Mouse (Mus musculus) large intestine, adult 2 months (tissue): ENCODE results near the gene Gm7324. TPM values are rescaled to one million over a fixed set of nuclear protein-coding genes. Genes with fewer than 3 reads are reported as not detected.
"Not testable (repeated sequence)": the region's sequence is repeated elsewhere in the genome, so short reads cannot be mapped to it uniquely, and the experiment has no call there.

Experiments used
- DNase-seq: peaks from one replicate; pipeline ENCODE4 v3.0.0-alpha.2; 2012; ENCODE audit warnings: low read depth, low spot score
- WGBS: fragments of 180-500 bp; shearing (Covaris S2); methylation state at CpG from one replicate; pipeline ENCODE4 v1.1.7; 2018; 5-methylcytosine and 5-hydroxymethylcytosine counted together
- polyA plus RNA-seq: library from polyadenylated mRNA; depleted of rRNA; stranded (reverse); fragments of >200 nt; gene quantifications from 2 replicates; pipeline ENCODE4 v1.2.3, GENCODE M21; 2012; rRNA removed

The Gm7324 gene
- 0.21 TPM in 1 of 2 replicates, not detected in the other for polyA plus RNA-seq

GRCm38 (mm10) chr14:43697621-43698020, at the start of gene Gm7324:
Gene Gm7324 (plus strand): TSS chr14:43697828.
- DNase-seq, result not testable (repeated sequence)
- WGBS, result 86% methylated on average over 4 of the region's 4 CpGs

GRCm38 (mm10) chr14:43677099-43677498, 20.5 kb upstream of the Gm7324 start, which contains the start of gene Gm8165:
Gene Gm8165 (minus strand): TSS chr14:43677199.
- WGBS, result 93% methylated on average over 1 of the region's 2 CpGs

GRCm38 (mm10) chr14:43727385-43727784, 29.8 kb downstream of the Gm7324 start, which contains the start of gene Gm16506:
Gene Gm16506 (minus strand): TSS chr14:43727485.
- DNase-seq, result not testable (repeated sequence)
- WGBS, result 94% methylated on average over 3 of the region's 3 CpGs

More at GRCm38 (mm10) chr14:43677099-43677498, 20.5 kb upstream of the Gm7324 start, which contains the start of gene Gm8165:
- DNase-seq, result not testable (repeated sequence)

GRCm38 (mm10) chr14:43747566-43747965, 49.9 kb downstream of the Gm7324 start, which contains the start of gene Gm6526:
Gene Gm6526 (plus strand): TSS chr14:43747866.
- DNase-seq, result not testable (repeated sequence)
- WGBS, result 74% methylated on average over 4 of the region's 4 CpGs

Other genes with a start within 250 kb of the Gm7324 start
- not detected in 2 replicates for gene Gm5799, start 154.3 kb upstream of the Gm7324 start, polyA plus RNA-seq
- not detected in 2 replicates for gene Gm17654, start 118.7 kb upstream of the Gm7324 start, polyA plus RNA-seq
- gene Gm10375, start 89.8 kb upstream of the Gm7324 start, polyA plus RNA-seq, result not detected in 2 replicates
- not detected in 2 replicates for gene Gm8165, start 20.6 kb upstream of the Gm7324 start, polyA plus RNA-seq
- not detected in 2 replicates for gene Gm16506, start 29.7 kb downstream of the Gm7324 start, polyA plus RNA-seq
- not detected in 2 replicates for gene Gm6526, start 50.0 kb downstream of the Gm7324 start, polyA plus RNA-seq
- not detected in 2 replicates for gene Gm8180, start 86.9 kb downstream of the Gm7324 start, polyA plus RNA-seq
- gene Ear1, start 177.7 kb downstream of the Gm7324 start, polyA plus RNA-seq, result not detected in 2 replicates
- not detected in 2 replicates for gene Ear10, start 225.7 kb downstream of the Gm7324 start, polyA plus RNA-seq
- 0.26 and 0.36 TPM in 2 replicates for gene Gm8113, start 227.6 kb downstream of the Gm7324 start, polyA plus RNA-seq